14 mouse cellular contexts compared by ENCODE assay signal in the genomic region with DNA sequence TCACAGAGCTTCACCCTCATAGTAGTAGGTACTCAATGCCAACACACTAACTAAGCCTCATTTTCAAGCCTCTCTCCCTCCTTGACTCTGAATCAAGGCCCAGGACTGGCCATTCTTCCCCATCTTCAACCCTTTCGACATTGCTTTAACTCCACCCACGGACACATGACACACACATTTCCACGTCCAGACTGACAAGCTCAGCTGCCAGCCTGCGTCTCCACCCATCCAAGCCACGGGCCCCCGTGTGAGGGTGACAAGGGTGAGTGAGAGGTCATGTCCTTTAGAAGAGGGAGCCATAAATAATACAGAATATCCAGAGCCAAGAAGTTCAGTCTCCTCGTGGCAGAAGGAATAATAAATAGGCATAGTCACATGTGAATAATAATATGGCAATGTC. TPM values are rescaled to one million over a fixed set of nuclear protein-coding genes. Genes with fewer than 3 reads are reported as not detected.
DNase-seq lines count a peak whose midpoint lies in the region; ATAC-seq lines count a peak whose summit lies in the region.
"Had no signal": no experiment of that assay in that cellular context is flagged by ENCODE, and none has a peak within 500 bp of the region (broad histone marks: within the 10 kb centered on the region; RNA-seq: fewer than 3 reads in every experiment).

No protein-coding gene starts in this region.

- peak overlapping the region; percentile 65 for H3K27ac ChIP-seq in heart, embryonic 10.5 days
- H3K27ac ChIP-seq: forebrain, embryonic 15.5 days; left cerebral cortex, adult 2 months; limb, embryonic 15.5 days had no signal

- peak; percentile 56; the same call in 1 of the 2 replicates for ATAC-seq in megakaryocyte, adult 5-6 weeks (ENCODE audit: poor library complexity, severe bottlenecking)
- ATAC-seq: forebrain, embryonic 15.5 days; Patski had no signal

- no peak overlapping the region for H3K4me3 ChIP-seq in heart, embryonic 10.5 days
- H3K4me3 ChIP-seq: forebrain, embryonic 15.5 days; left cerebral cortex, adult 2 months; limb, embryonic 15.5 days had no signal

- H3K4me1 ChIP-seq in heart, embryonic 10.5 days = peaks cover 44% of the 10 kb centered on the region

- H3K36me3 ChIP-seq in heart, embryonic 10.5 days = no peaks in the 10 kb centered on the region; the same call in 1 of the 2 replicates
- H3K36me3 ChIP-seq: forebrain, embryonic 15.5 days; limb, embryonic 15.5 days had no signal

- peaks cover 6% of the 10 kb centered on the region; the same call in 1 of the 2 replicates for H3K9me3 ChIP-seq in heart, embryonic 10.5 days
- H3K9me3 ChIP-seq: forebrain, embryonic 15.5 days; limb, embryonic 15.5 days had no signal

- peak; percentile 48 for DNase-seq in adrenal gland, postnatal 10 days
- DNase-seq in adrenal gland, adult 2 months = no peak
- peak; percentile 79 to 87 for DNase-seq in heart, adult 18-20 months
- no peak for DNase-seq in heart, postnatal 25 days (ENCODE audit: low spot score)
- no peak for DNase-seq in heart, embryonic 10.5 days (ENCODE audit: low spot score)
- no peak for DNase-seq in right cerebral cortex, postnatal 25 days
- DNase-seq in kidney, adult 18-20 months = no peak
- DNase-seq: gastrocnemius, postnatal 36 days; right cerebral cortex, postnatal 4 days had no signal

- intact Hi-C loops in heart, postnatal 25 days (cut with DNase I) = no loop called here

- WGBS in heart, embryonic 10.5 days = 36% methylated on average over 7 of the region's 7 CpGs

- H3K27me3 ChIP-seq in heart, embryonic 10.5 days (ENCODE audit: insufficient read depth, poor library complexity, severe bottlenecking) = no peaks in the 10 kb centered on the region
- H3K27me3 ChIP-seq: forebrain, embryonic 15.5 days; limb, embryonic 15.5 days; Patski had no signal

RNA-seq across cellular contexts. Expression of a gene that starts 7.6 kb away (rescaled TPM):
- total RNA-seq in adrenal gland, postnatal 10 days (2021) = 100 to 1,000 TPM; 202 to 226 TPM
- 100 to 1,000 TPM; 159 to 186 TPM for total RNA-seq in adrenal gland, adult 2 months (2021)
- polyA plus RNA-seq in adrenal gland, adult 2 months (2012; rRNA removed) = 50.5 and 66.8 TPM in 2 replicates
- total RNA-seq in heart, adult 18-20 months (2021) = over 10,000 TPM; 12,284 to 12,648 TPM
- total RNA-seq in heart, postnatal 25 days (2021) = over 10,000 TPM; 10,772 to 12,207 TPM
- polyA plus RNA-seq in heart, embryonic 10.5 days (2016; fragmentation: Nextera tagmentation; extraction: Ambion mirVana) = 205 and 235 TPM in 2 replicates
- 47.1 and 47.5 TPM in 2 replicates for total RNA-seq in megakaryocyte, adult 5-6 weeks (2015)
- total RNA-seq in megakaryocyte, adult 5-6 weeks (2017) = 65.0 and 65.8 TPM in 2 replicates

Comparison
In these comparisons a context has a peak if more than half of its experiments do, and no peak if none do; other contexts are left out.
1. DNase-seq: peak in adrenal gland, postnatal 10 days (single experiment) and heart, adult 18-20 months (2 of 2); none in adrenal gland, adult 2 months (single experiment), heart, postnatal 25 days (single experiment), heart, embryonic 10.5 days (single experiment), right cerebral cortex, postnatal 25 days (single experiment) and kidney, adult 18-20 months (single experiment).
2. RNA of a gene that starts 7.6 kb away (total RNA-seq): 12,284 to 12,648 TPM in heart, adult 18-20 months and 10,772 to 12,207 TPM in heart, postnatal 25 days; 202 to 226 TPM in adrenal gland, postnatal 10 days, 159 to 186 TPM in adrenal gland, adult 2 months and 47.1 to 65.8 TPM in megakaryocyte, adult 5-6 weeks; every median in the first group is over 10 times any median in the second.